Mouse (Mus musculus) limb, embryonic 10.5 days (tissue): ENCODE results near the gene Galnt6. TPM values are rescaled to one million over a fixed set of nuclear protein-coding genes. Genes with fewer than 3 reads are reported as not detected.

Source experiments
- DNase-seq: peaks from one replicate; pipeline ENCODE4 v3.0.0-alpha.2; 2017; ENCODE audit warnings: low spot score
- H3K27ac ChIP-seq: fragments of 300-500 bp; sonication (generic); 2 replicates; pipeline ENCODE4 v1.5.1; 2016; ENCODE audit warnings: mild to moderate bottlenecking
- H3K27me3 ChIP-seq: fragments of 300-500 bp; sonication (generic); 2 replicates; pipeline ENCODE4 v1.6.1; 2016; ENCODE audit warnings: low read depth, mild to moderate bottlenecking; ENCODE audit not compliant: poor library complexity, severe bottlenecking
- H3K36me3 ChIP-seq: fragments of 300-500 bp; sonication (generic); 2 replicates; pipeline ENCODE4 v1.6.1; 2016; ENCODE audit warnings: mild to moderate bottlenecking, moderate library complexity
- H3K4me1 ChIP-seq: fragments of 300-500 bp; sonication (generic); 2 replicates; pipeline ENCODE4 v1.6.1; 2016
- H3K4me3 ChIP-seq: fragments of 300-500 bp; sonication (generic); 2 replicates; pipeline ENCODE4 v1.5.1; 2016; ENCODE audit warnings: mild to moderate bottlenecking, moderate library complexity
- H3K9me3 ChIP-seq: fragments of 300-500 bp; sonication (generic); replicated peaks from 2 replicates; pipeline ENCODE4 v1.6.1; 2016; ENCODE audit warnings: mild to moderate bottlenecking
- WGBS: fragments of 180-500 bp; shearing (Covaris S2); methylation state at CpG from one replicate; pipeline ENCODE4 v1.1.7; 2016; 5-methylcytosine and 5-hydroxymethylcytosine counted together
- polyA plus RNA-seq: library from polyadenylated mRNA; unstranded; fragments of >200 nt; fragmentation: Nextera tagmentation; extraction: Ambion mirVana; gene quantifications from 2 replicates; pipeline ENCODE4 v1.2.1, GENCODE M21; 2016

Gene Galnt6
- polyA plus RNA-seq, 1 experiment from 2014 or later = 0.11 TPM

GRCm38 (mm10) chr15:100708433-100709078 lies 20.6 kb downstream of the Galnt6 start:
- Histone ChIP-seq H3K9me3 (no peaks in the 10 kb centered on the region), H3K4me3 (no peak overlapping the region), H3K27ac (no peak overlapping the region), H3K36me3 (no peaks in the 10 kb centered on the region), H3K27me3 (peaks cover 23% of the 10 kb centered on the region), H3K4me1 (peaks cover 25% of the 10 kb centered on the region)
- 85% methylated on average over 8 of the region's 8 CpGs for WGBS
- no peak for DNase-seq

GRCm38 (mm10) chr15:100706226-100706625 lies 22.9 kb downstream of the Galnt6 start:
- WGBS = 75% methylated on average over 8 of the region's 8 CpGs
- H3K27ac ChIP-seq = no peak overlapping the region
- H3K36me3 ChIP-seq = no peaks in the 10 kb centered on the region

GRCm38 (mm10) chr15:100705376-100705775 lies 23.8 kb downstream of the Galnt6 start:
- no peak for DNase-seq
- no peaks in the 10 kb centered on the region for H3K36me3 ChIP-seq
- no peaks in the 10 kb centered on the region for H3K9me3 ChIP-seq
- H3K27me3 ChIP-seq = peaks cover 41% of the 10 kb centered on the region
- no peak overlapping the region for H3K27ac ChIP-seq
- no peak overlapping the region for H3K4me3 ChIP-seq
- WGBS = 88% methylated on average over 1 of the region's 1 CpGs
- peaks cover 18% of the 10 kb centered on the region for H3K4me1 ChIP-seq

More at GRCm38 (mm10) chr15:100706226-100706625, 22.9 kb downstream of the Galnt6 start:
- DNase-seq = no peak
- H3K4me3 ChIP-seq = no peak overlapping the region
- no peaks in the 10 kb centered on the region for H3K9me3 ChIP-seq
- H3K4me1 ChIP-seq = peaks cover 22% of the 10 kb centered on the region
- H3K27me3 ChIP-seq = peaks cover 38% of the 10 kb centered on the region

- Histone ChIP-seq H3K4me3 (peak overlapping the region; percentile 37), H3K9me3 (no peaks in the 10 kb centered on the region), H3K36me3 (no peaks in the 10 kb centered on the region), H3K27me3 (peaks cover 41% of the 10 kb centered on the region), H3K4me1 (peaks cover 18% of the 10 kb centered on the region), H3K27ac (0 out of 2 replicates have a peak overlapping the region, but pooled peaks have one; percentile 17)
- DNase-seq = no peak
- WGBS = 11% methylated on average over 17 of the region's 17 CpGs
Observed at GRCm38 (mm10) chr15:100703913-100704312, 25.3 kb downstream of the Galnt6 start.

GRCm38 (mm10) chr15:100701856-100702255 lies 27.3 kb downstream of the Galnt6 start:
- WGBS = 70% methylated on average over 6 of the region's 6 CpGs
- Histone ChIP-seq H3K27me3 (peaks cover 41% of the 10 kb centered on the region), H3K4me3 (no peak overlapping the region), H3K4me1 (peaks cover 18% of the 10 kb centered on the region), H3K27ac (no peak overlapping the region), H3K36me3 (no peaks in the 10 kb centered on the region), H3K9me3 (no peaks in the 10 kb centered on the region)
- DNase-seq = no peak

- no peak for DNase-seq
- Histone ChIP-seq H3K4me1 (peaks cover 11% of the 10 kb centered on the region), H3K36me3 (no peaks in the 10 kb centered on the region), H3K4me3 (no peak overlapping the region), H3K27ac (no peak overlapping the region), H3K27me3 (peaks cover 40% of the 10 kb centered on the region), H3K9me3 (no peaks in the 10 kb centered on the region)
- WGBS = 78% methylated on average over 10 of the region's 10 CpGs
Observed at GRCm38 (mm10) chr15:100701108-100701507, 28.1 kb downstream of the Galnt6 start.

GRCm38 (mm10) chr15:100700424-100700823 lies 28.8 kb downstream of the Galnt6 start:
- Histone ChIP-seq H3K27ac (no peak overlapping the region), H3K4me3 (no peak overlapping the region), H3K9me3 (no peaks in the 10 kb centered on the region), H3K36me3 (no peaks in the 10 kb centered on the region), H3K4me1 (peaks cover 10% of the 10 kb centered on the region), H3K27me3 (peaks cover 35% of the 10 kb centered on the region)
- 78% methylated on average over 5 of the region's 5 CpGs for WGBS
- DNase-seq = no peak

- Histone ChIP-seq H3K27ac (no peak overlapping the region), H3K4me1 (peaks cover 9% of the 10 kb centered on the region), H3K9me3 (no peaks in the 10 kb centered on the region), H3K27me3 (peaks cover 27% of the 10 kb centered on the region), H3K4me3 (no peak overlapping the region), H3K36me3 (no peaks in the 10 kb centered on the region)
- WGBS = 70% methylated on average over 6 of the region's 6 CpGs
- no peak for DNase-seq
Observed at GRCm38 (mm10) chr15:100699386-100699785, 29.8 kb downstream of the Galnt6 start.

GRCm38 (mm10) chr15:100698078-100698477 lies 31.1 kb downstream of the Galnt6 start:
- no peak overlapping the region for H3K4me3 ChIP-seq
- H3K4me1 ChIP-seq = 0 out of 2 replicates have a peak, but pooled peaks cover 6% of the 10 kb centered on the region
- H3K27me3 ChIP-seq = peaks cover 14% of the 10 kb centered on the region
- H3K9me3 ChIP-seq = no peaks in the 10 kb centered on the region
- no peak overlapping the region for H3K27ac ChIP-seq
- DNase-seq = no peak
- H3K36me3 ChIP-seq = no peaks in the 10 kb centered on the region
- 85% methylated on average over 10 of the region's 10 CpGs for WGBS

GRCm38 (mm10) chr15:100694406-100694805 lies 34.8 kb downstream of the Galnt6 start:
- Histone ChIP-seq H3K4me3 (no peak overlapping the region), H3K27me3 (no peaks in the 10 kb centered on the region), H3K36me3 (no peaks in the 10 kb centered on the region), H3K4me1 (0 out of 2 replicates have a peak, but pooled peaks cover 6% of the 10 kb centered on the region), H3K9me3 (peaks cover 5% of the 10 kb centered on the region; the same call in 1 of the 2 replicates), H3K27ac (no peak overlapping the region)
- WGBS = 92% methylated on average over 9 of the region's 9 CpGs
- no peak for DNase-seq

GRCm38 (mm10) chr15:100691990-100692389 lies 37.2 kb downstream of the Galnt6 start:
- DNase-seq = no peak
- Histone ChIP-seq H3K27ac (no peak overlapping the region), H3K4me1 (peaks cover 11% of the 10 kb centered on the region; the same call in 1 of the 2 replicates), H3K9me3 (peaks cover 5% of the 10 kb centered on the region; the same call in 1 of the 2 replicates), H3K4me3 (no peak overlapping the region), H3K27me3 (0 out of 2 replicates have a peak, but pooled peaks cover 3% of the 10 kb centered on the region), H3K36me3 (no peaks in the 10 kb centered on the region)
- WGBS = 78% methylated on average over 3 of the region's 3 CpGs

- WGBS = 84% methylated on average over 8 of the region's 8 CpGs
- no peak for DNase-seq
- H3K27ac ChIP-seq = peak within 1 kb of the TSS; percentile 12; the same call in 1 of the 2 replicates
Observed at GRCm38 (mm10) chr15:100687430-100687971, 41.7 kb downstream of the Galnt6 start, which contains the start of gene Cela1. Gene Cela1, minus strand, starts transcription at chr15:100687921.

GRCm38 (mm10) chr15:100686989-100687388 lies 42.2 kb downstream of the Galnt6 start:
- DNase-seq = no peak
- peaks cover 7% of the 10 kb centered on the region for H3K4me1 ChIP-seq
- 62% methylated on average over 12 of the region's 12 CpGs for WGBS

More at GRCm38 (mm10) chr15:100687430-100687971, 41.7 kb downstream of the Galnt6 start, which contains the start of gene Cela1:
- H3K4me3 ChIP-seq = no peak within 1 kb of the TSS
- no peaks in the 10 kb centered on the region for H3K36me3 ChIP-seq
- H3K4me1 ChIP-seq = peaks cover 7% of the 10 kb centered on the region; the same call in 1 of the 2 replicates
- peaks cover 5% of the 10 kb centered on the region; the same call in 1 of the 2 replicates for H3K9me3 ChIP-seq
- H3K27me3 ChIP-seq = peaks cover 23% of the 10 kb centered on the region

More at GRCm38 (mm10) chr15:100686989-100687388, 42.2 kb downstream of the Galnt6 start:
- H3K4me3 ChIP-seq = no peak overlapping the region
- 0 out of 2 replicates have a peak overlapping the region, but pooled peaks have one; percentile 12 for H3K27ac ChIP-seq
- peaks cover 23% of the 10 kb centered on the region for H3K27me3 ChIP-seq
- no peaks in the 10 kb centered on the region for H3K36me3 ChIP-seq
- H3K9me3 ChIP-seq = peaks cover 5% of the 10 kb centered on the region; the same call in 1 of the 2 replicates
